In the genomic region with DNA sequence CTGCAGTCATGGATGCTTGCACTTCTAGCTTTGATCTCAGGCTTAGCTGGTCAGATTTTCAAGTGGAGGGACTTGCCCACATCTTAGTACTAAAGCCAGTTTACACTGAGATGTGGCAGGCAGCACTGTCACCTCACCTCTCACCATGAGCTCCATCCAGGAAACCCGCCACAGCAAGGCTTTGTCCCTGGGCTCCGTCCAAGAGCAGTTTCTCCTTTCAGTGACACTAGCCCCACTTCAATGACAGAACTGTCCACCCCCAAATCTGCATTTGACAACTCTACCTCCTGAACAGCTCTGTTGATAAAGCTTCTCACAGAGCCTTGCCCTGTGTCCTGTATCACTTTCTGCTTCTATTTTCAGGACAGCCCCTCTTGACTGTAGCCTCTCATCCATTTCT, we compare ENCODE assay signal across 15 mouse cellular contexts.
"Had no signal": no experiment of that assay in that cellular context is flagged by ENCODE, and none has a peak within 500 bp of the region (broad histone marks: within the 10 kb centered on the region; RNA-seq: fewer than 3 reads in every experiment).

No protein-coding gene starts in this region.

- DNase-seq: kidney, adult 9 months; kidney, postnatal 36 days; layer of hippocampus, adult 9-11 months; layer of hippocampus, postnatal 36 days; retina, postnatal 1 day; right cerebral cortex, postnatal 4 days; spleen, adult 18-20 months; thymus, adult 18-20 months; thymus, postnatal 14 days had no signal

- H3K9ac ChIP-seq: limb, embryonic 15.5 days; liver, embryonic 12.5 days; midbrain, embryonic 12.5 days; neural tube, embryonic 13.5 days had no signal

- H3K4me1 ChIP-seq: limb, embryonic 15.5 days; liver, embryonic 12.5 days; midbrain, embryonic 12.5 days; neural tube, embryonic 13.5 days had no signal

- ATAC-seq: liver, embryonic 12.5 days; midbrain, embryonic 16.5 days had no signal

- H3K27me3 ChIP-seq: limb, embryonic 15.5 days; liver, embryonic 12.5 days; midbrain, embryonic 12.5 days; neural tube, embryonic 13.5 days had no signal

- H3K4me3 ChIP-seq: limb, embryonic 15.5 days; liver, embryonic 12.5 days; midbrain, embryonic 12.5 days; neural tube, embryonic 13.5 days had no signal

- H3K36me3 ChIP-seq: limb, embryonic 15.5 days; liver, embryonic 12.5 days; midbrain, embryonic 12.5 days; neural tube, embryonic 13.5 days had no signal

- H3K4me2 ChIP-seq: limb, embryonic 15.5 days; liver, embryonic 12.5 days; midbrain, embryonic 12.5 days; neural tube, embryonic 13.5 days had no signal

- H3K9me3 ChIP-seq: limb, embryonic 15.5 days; liver, embryonic 12.5 days; midbrain, embryonic 12.5 days; neural tube, embryonic 13.5 days had no signal

- H3K27ac ChIP-seq: kidney, postnatal 0 days; limb, embryonic 15.5 days; liver, embryonic 12.5 days; midbrain, embryonic 12.5 days; neural tube, embryonic 13.5 days had no signal
